Mouse (Mus musculus) limb, embryonic 12.5 days (tissue): ENCODE data around the gene Rbm28. TPM values are rescaled to one million over a fixed set of nuclear protein-coding genes. Genes with fewer than 3 reads are reported as not detected.
"Not testable (repeated sequence)": the region's sequence is repeated elsewhere in the genome, so short reads cannot be mapped to it uniquely, and the experiment has no call there.

ENCODE experiments used
- ATAC-seq: fragments of 200-750 bp; cut with Nextera tagmentation; 2 replicates; pipeline ENCODE4 v1.8.0; 2017; ENCODE audit warnings: low read depth, moderate TSS enrichment; ENCODE audit not compliant: insufficient number of reproducible peaks, insufficient read depth, low FRiP score, low TSS enrichment
- H3K27ac ChIP-seq: fragments of 300-500 bp; sonication (generic); 2 replicates; pipeline ENCODE4 v1.5.1; 2016; ENCODE audit warnings: mild to moderate bottlenecking, moderate library complexity
- H3K27me3 ChIP-seq: fragments of 300-500 bp; sonication (generic); 2 replicates; pipeline ENCODE4 v1.6.1; 2016; ENCODE audit warnings: mild to moderate bottlenecking, moderate library complexity
- H3K36me3 ChIP-seq: fragments of 300-500 bp; sonication (generic); 2 replicates; pipeline ENCODE4 v1.6.1; 2016; ENCODE audit warnings: mild to moderate bottlenecking, moderate library complexity
- H3K4me1 ChIP-seq: fragments of 300-500 bp; sonication (generic); replicated peaks from 2 replicates; pipeline ENCODE4 v1.6.1; 2016
- H3K4me2 ChIP-seq: fragments of 300-500 bp; sonication (generic); 2 replicates; pipeline ENCODE4 v1.6.1; 2016; ENCODE audit warnings: mild to moderate bottlenecking, moderate library complexity
- H3K4me3 ChIP-seq: fragments of 300-500 bp; sonication (generic); replicated peaks from 2 replicates; pipeline ENCODE4 v1.5.1; 2016; ENCODE audit warnings: mild to moderate bottlenecking
- H3K9ac ChIP-seq: fragments of 300-500 bp; sonication (generic); replicated peaks from 2 replicates; pipeline ENCODE4 v1.6.1; 2016; ENCODE audit warnings: mild to moderate bottlenecking, moderate library complexity
- H3K9me3 ChIP-seq: fragments of 300-500 bp; sonication (generic); 2 replicates; pipeline ENCODE4 v1.6.1; 2016; ENCODE audit warnings: mild to moderate bottlenecking, moderate library complexity
- WGBS: fragments of 180-500 bp; shearing (Covaris S2); methylation state at CpG from one replicate; pipeline ENCODE4 v1.1.7; 2016; 5-methylcytosine and 5-hydroxymethylcytosine counted together
- polyA plus RNA-seq: library from polyadenylated mRNA; unstranded; fragments of >200 nt; fragmentation: Nextera tagmentation; extraction: Ambion mirVana; gene quantifications from 2 replicates; pipeline ENCODE4 v1.2.1, GENCODE M21; 2016

Rbm28 gene
- polyA plus RNA-seq, 1 experiment from 2014 or later = 59.5 TPM

GRCm38 (mm10) chr6:29169675-29170062, 4.9 kb upstream of the Rbm28 start:
- H3K4me1 ChIP-seq = peaks cover 18% of the 10 kb centered on the region
- H3K9ac ChIP-seq = peak overlapping the region; percentile 74; the same call in 1 of the 2 replicates
- H3K9me3 ChIP-seq = no peaks in the 10 kb centered on the region
- peak overlapping the region; percentile 100 for H3K4me2 ChIP-seq
- H3K36me3 ChIP-seq = no peaks in the 10 kb centered on the region
- peaks cover 72% of the 10 kb centered on the region for H3K27me3 ChIP-seq
- WGBS = 6% methylated on average over 12 of the region's 12 CpGs
- peak overlapping the region; percentile 61 for H3K4me3 ChIP-seq
- H3K27ac ChIP-seq = no peak overlapping the region
- ATAC-seq = no peak

DNA sequence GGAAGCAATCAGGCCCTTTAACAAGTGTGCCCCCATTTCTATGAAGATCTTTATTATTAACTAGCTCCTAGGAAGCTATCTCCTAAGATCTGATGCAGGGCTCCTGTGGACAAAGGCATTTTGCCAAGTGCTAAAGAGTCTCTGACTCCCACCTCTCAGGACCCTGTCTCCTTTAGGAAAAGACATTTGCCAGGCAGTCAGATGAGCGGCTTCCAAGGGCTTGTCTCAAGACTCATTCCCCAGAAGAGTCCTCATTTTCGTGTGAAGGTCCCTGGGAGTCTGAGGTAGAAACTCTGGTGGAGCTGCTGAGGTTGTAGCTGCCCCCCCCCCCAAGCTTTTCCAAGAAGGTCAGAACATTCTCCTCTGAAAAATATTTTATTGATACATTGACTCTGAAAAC, 4.1 kb upstream of the Rbm28 start:
- Histone ChIP-seq H3K4me1 (peaks cover 20% of the 10 kb centered on the region), H3K27me3 (peaks cover 64% of the 10 kb centered on the region), H3K4me3 (no peak overlapping the region), H3K9me3 (no peaks in the 10 kb centered on the region), H3K4me2 (no peak overlapping the region), H3K9ac (no peak overlapping the region), H3K27ac (no peak overlapping the region), H3K36me3 (no peaks in the 10 kb centered on the region)
- ATAC-seq = no peak
- WGBS = 44% methylated on average over 2 of the region's 2 CpGs

DNA sequence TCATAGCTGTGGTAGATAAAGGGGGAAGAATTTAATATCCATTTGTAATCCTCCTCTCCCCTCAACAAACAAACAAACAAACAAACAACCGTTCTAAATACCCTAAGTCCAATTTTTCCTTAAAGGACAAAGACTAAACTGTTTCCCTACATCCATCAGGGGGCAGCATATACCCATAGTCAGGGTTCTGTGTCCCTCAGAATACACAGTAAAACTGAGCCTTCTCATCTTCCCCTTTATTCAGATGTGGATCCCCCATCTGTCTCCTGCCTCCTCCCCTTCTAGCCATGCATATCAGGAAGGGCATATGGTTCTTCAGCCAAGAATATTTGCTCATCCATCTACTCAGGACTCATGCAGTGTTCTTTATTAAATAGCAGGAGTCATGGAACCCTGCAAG, 1.4 kb upstream of the Rbm28 start:
- peaks cover 23% of the 10 kb centered on the region for H3K4me1 ChIP-seq
- no peak overlapping the region for H3K4me3 ChIP-seq
- peaks cover 40% of the 10 kb centered on the region for H3K27me3 ChIP-seq
- no peaks in the 10 kb centered on the region for H3K9me3 ChIP-seq
- H3K36me3 ChIP-seq = no peaks in the 10 kb centered on the region
- no peak for ATAC-seq
- 24% methylated on average over 1 of the region's 1 CpGs for WGBS
- no peak overlapping the region for H3K4me2 ChIP-seq
- H3K9ac ChIP-seq = no peak overlapping the region
- H3K27ac ChIP-seq = no peak overlapping the region

DNA sequence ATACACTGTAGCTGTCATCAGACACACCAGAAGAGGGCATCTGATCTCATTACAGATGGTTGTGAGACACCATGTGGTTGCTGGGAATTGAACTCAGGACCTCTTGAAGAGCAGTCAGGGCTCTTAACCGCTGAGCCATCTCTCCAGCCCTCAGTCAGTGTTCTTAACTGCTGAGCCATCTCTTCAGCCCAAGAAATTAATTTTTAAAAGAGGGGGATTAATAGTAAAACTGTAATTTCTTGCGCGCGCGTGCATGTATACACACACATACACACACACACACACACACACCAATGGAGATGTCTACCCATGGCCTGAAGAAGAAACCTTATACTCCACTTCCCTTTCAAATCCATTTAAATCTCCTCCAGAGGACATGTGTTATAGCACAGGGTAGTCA, 3.5 kb downstream of the Rbm28 start:
- 96% methylated on average over 5 of the region's 5 CpGs for WGBS
- H3K9ac ChIP-seq, H3K9me3 ChIP-seq, H3K4me1 ChIP-seq, H3K27ac ChIP-seq, H3K4me2 ChIP-seq, ATAC-seq, H3K4me3 ChIP-seq, H3K27me3 ChIP-seq: not testable (repeated sequence)
- H3K36me3 ChIP-seq = peaks cover 42% of the 10 kb centered on the region

DNA sequence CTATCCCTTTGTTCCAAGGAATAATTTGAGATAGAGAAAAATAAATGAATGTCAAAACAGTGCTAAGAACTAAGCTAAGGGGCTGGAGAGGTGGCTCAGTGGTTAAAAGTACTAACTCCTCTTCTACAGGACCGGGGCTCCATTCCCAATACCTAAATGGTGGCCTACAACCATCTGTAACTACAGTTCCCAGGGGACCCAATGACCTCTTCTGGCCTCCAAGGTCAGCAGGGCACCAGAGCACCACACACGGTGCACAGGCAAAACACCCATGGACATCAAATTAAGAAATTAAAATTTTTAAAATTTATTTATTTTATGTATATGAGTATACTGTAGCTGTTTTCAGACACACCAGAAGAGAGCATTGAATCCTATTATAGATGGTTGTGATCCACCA, 4.0 kb downstream of the Rbm28 start:
- Histone ChIP-seq H3K4me1 (peaks cover 9% of the 10 kb centered on the region), H3K9me3 (no peaks in the 10 kb centered on the region), H3K36me3 (peaks cover 47% of the 10 kb centered on the region), H3K4me2 (no peak overlapping the region), H3K4me3 (no peak overlapping the region), H3K27me3 (no peaks in the 10 kb centered on the region; the same call in 1 of the 2 replicates), H3K9ac (no peak overlapping the region), H3K27ac (no peak overlapping the region)
- 92% methylated on average over 2 of the region's 2 CpGs for WGBS
- ATAC-seq = no peak

DNA sequence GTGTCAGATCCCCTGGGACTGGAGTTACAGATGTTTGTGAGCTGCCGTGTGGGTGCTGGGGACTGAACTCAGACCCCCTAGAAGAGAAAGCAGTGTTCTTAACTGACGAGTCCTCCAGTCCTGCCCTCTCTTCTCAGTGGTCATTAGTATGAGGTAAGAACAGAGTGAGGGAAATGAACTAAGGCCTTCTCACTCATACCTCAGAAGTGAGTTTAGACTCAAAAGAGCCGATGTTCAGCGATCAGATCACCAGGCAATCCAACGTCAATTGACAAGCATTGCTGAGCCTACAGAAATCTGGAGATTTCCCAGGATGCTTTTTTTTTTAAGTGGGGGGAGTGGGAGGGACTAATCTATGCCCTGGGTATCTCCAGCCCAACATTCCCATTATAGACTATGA, 8.5 kb downstream of the Rbm28 start:
- peaks cover 86% of the 10 kb centered on the region for H3K36me3 ChIP-seq
- H3K27ac ChIP-seq = no peak overlapping the region
- WGBS = 88% methylated on average over 5 of the region's 5 CpGs
- H3K4me2 ChIP-seq = no peak overlapping the region
- no peaks in the 10 kb centered on the region for H3K27me3 ChIP-seq
- ATAC-seq = no peak
- H3K9ac ChIP-seq = no peak overlapping the region
- no peak overlapping the region for H3K4me3 ChIP-seq
- H3K4me1 ChIP-seq = no peaks in the 10 kb centered on the region
- H3K9me3 ChIP-seq = no peaks in the 10 kb centered on the region

DNA sequence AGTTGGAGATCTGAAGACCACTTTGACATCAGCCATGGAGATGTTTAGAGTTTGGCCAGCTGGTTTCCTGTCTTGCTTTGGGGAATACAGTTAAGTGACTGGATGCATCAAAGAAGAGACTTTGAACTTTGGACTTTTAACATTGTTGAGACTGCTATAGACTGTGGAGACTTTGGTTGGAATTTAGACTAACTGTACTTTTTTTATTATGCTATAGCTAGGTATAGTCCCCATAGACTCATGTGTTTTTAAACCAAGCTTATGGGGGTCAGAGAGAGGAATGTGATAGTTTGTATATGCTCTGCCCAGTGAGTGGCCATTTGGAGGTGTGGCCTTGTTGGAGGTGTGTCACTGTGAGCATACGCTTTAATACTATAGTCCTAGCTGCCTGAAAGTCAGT, 14.8 kb downstream of the Rbm28 start:
- no peaks in the 10 kb centered on the region for H3K9me3 ChIP-seq
- peaks cover 62% of the 10 kb centered on the region for H3K36me3 ChIP-seq
- ATAC-seq = no peak

DNA sequence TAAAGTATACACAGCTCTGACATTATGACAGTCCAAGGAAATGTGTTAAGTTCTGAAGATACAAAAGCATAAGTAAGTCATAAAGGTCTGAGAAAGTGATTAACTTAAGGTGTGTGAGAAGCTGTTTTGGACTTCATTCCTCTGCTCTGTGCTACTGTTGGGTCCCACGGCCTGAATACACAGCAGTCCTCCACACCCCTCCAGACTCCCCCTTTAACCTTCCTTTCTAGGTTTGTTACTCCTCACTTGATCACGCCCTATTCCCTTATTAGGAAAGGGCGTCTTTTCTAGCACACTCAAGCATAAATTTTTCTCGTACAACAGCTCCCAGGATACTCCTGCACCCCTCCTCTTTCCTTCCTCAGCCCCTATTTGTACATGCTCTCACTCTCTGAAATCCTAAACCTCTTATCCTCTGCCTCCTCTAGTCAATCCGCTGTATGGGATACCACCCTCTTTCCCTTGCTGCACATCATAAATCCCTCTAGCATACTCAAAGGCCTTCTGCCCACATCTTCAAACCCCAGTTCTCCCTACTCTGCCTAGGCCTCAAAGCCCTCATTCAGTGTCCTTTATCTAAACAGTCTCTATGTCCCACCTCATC, 17.3 kb downstream of the Rbm28 start:
- H3K27ac ChIP-seq = no peak overlapping the region
- peaks cover 4% of the 10 kb centered on the region; the same call in 1 of the 2 replicates for H3K4me1 ChIP-seq
- no peaks in the 10 kb centered on the region for H3K9me3 ChIP-seq
- H3K27me3 ChIP-seq = no peaks in the 10 kb centered on the region
- H3K36me3 ChIP-seq = peaks cover 48% of the 10 kb centered on the region
- ATAC-seq = no peak
- no peak overlapping the region for H3K9ac ChIP-seq
- no peak overlapping the region for H3K4me3 ChIP-seq
- no peak overlapping the region for H3K4me2 ChIP-seq
- WGBS = 79% methylated on average over 5 of the region's 5 CpGs

More for the DNA sequence above, 14.8 kb downstream of the Rbm28 start:
- H3K27ac ChIP-seq = no peak overlapping the region
- no peak overlapping the region for H3K9ac ChIP-seq
- H3K4me3 ChIP-seq = no peak overlapping the region
- no peaks in the 10 kb centered on the region for H3K27me3 ChIP-seq
- no peak overlapping the region for H3K4me2 ChIP-seq
- WGBS = 79% methylated on average over 1 of the region's 1 CpGs
- peaks cover 4% of the 10 kb centered on the region; the same call in 1 of the 2 replicates for H3K4me1 ChIP-seq

GRCm38 (mm10) chr6:29146641-29147040, 18.2 kb downstream of the Rbm28 start:
- Histone ChIP-seq H3K36me3 (peaks cover 48% of the 10 kb centered on the region), H3K9ac (no peak overlapping the region), H3K9me3 (no peaks in the 10 kb centered on the region), H3K4me3 (no peak overlapping the region), H3K27ac (no peak overlapping the region), H3K27me3 (no peaks in the 10 kb centered on the region), H3K4me2 (no peak overlapping the region), H3K4me1 (peaks cover 4% of the 10 kb centered on the region; the same call in 1 of the 2 replicates)
- WGBS = 67% methylated on average over 7 of the region's 7 CpGs
- no peak for ATAC-seq

- Histone ChIP-seq H3K27me3 (no peaks in the 10 kb centered on the region), H3K9ac (no peak overlapping the region), H3K4me3 (no peak overlapping the region), H3K4me1 (peaks cover 4% of the 10 kb centered on the region; the same call in 1 of the 2 replicates), H3K36me3 (peaks cover 47% of the 10 kb centered on the region), H3K4me2 (no peak overlapping the region), H3K27ac (no peak overlapping the region), H3K9me3 (no peaks in the 10 kb centered on the region)
- no peak for ATAC-seq
- 65% methylated on average over 12 of the region's 12 CpGs for WGBS
These were observed 19.1 kb downstream of the Rbm28 start for GRCm38 (mm10) chr6:29145456-29146307.

DNA sequence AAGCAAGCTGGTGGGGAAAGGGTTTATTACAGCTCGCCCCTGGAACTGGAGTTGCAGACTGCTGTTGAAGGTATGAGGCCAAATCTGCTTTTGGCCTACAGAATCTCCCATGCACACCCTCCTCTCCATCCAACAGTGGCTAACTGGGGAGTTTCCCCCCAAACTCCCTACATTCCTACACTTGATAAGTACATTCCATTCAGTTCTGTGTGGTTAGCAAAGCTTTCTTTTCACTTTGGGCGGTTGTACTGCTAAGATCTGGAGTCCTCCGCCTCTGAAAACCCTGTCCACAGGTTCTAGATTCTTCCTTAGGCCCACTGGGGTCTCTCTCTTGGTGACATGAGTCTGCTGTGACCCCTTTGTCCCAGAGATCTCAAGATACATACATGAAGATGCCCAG, 19.8 kb downstream of the Rbm28 start:
- 78% methylated on average over 3 of the region's 3 CpGs for WGBS
- H3K27me3 ChIP-seq = no peaks in the 10 kb centered on the region
- H3K4me1 ChIP-seq = peaks cover 4% of the 10 kb centered on the region; the same call in 1 of the 2 replicates
- no peak overlapping the region for H3K9ac ChIP-seq
- no peak overlapping the region for H3K4me3 ChIP-seq
- no peak overlapping the region for H3K27ac ChIP-seq
- peaks cover 47% of the 10 kb centered on the region for H3K36me3 ChIP-seq
- H3K4me2 ChIP-seq = no peak overlapping the region
- H3K9me3 ChIP-seq = no peaks in the 10 kb centered on the region
- ATAC-seq = no peak
